Mouse (Mus musculus) activated CD4-positive, CD25-positive, alpha-beta regulatory T cell, adult 4 months (primary cell): ENCODE results near the gene Hist1h2ag. TPM values are rescaled to one million over a fixed set of nuclear protein-coding genes. Genes with fewer than 3 reads are reported as not detected.

Experiments
- ATAC-seq: one replicate; pipeline ENCODE4 v1.8.0; 2017
- polyA plus RNA-seq, 2 experiments: library from polyadenylated mRNA; unstranded; fragments of 100-300 nt; shearing (Covaris generic); gene quantifications; one replicate each; pipeline ENCODE4 v1.2.1; 2017

Gene Hist1h2ag
- polyA plus RNA-seq, 2 experiments from 2014 or later: not detected

- no peak for ATAC-seq
Measured at GRCm38 (mm10) chr13:22036986-22037385, 5.8 kb downstream of the Hist1h2ag start.

- ATAC-seq: no peak
Measured at GRCm38 (mm10) chr13:22036149-22036956, 6.4 kb downstream of the Hist1h2ag start.

DNA sequence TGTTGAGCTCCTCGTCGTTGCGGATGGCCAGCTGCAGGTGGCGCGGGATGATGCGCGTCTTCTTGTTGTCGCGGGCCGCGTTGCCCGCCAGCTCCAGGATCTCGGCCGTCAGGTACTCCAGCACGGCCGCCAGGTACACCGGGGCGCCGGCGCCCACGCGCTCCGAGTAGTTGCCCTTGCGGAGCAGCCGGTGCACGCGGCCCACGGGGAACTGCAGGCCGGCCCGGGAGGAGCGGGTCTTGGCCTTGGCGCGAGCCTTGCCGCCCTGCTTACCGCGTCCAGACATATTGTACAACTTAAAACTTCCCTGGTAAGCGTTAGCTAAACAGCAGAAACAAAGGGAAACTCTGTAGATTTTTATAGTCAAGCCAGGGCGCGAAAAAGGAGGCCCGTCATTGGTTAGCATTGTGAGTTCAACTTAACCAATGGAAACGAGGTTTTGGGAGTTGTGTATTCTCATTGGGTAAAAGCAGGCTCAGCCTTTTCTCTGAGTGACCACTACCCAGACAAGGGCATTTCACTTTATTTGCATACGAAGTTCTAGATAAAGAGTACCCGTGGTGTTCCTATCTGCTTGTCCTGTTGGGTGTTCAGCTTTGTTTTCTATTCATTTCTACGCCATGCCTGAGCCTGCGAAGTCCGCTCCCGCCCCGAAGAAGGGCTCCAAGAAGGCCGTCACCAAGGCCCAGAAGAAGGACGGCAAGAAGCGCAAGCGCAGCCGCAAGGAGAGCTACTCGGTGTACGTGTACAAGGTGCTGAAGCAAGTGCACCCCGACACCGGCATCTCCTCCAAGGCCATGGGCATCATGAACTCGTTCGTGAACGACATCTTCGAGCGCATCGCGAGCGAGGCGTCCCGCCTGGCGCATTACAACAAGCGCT lies 7.2 kb downstream of the Hist1h2ag start, which contains the start of the genes Hist1h2ah and Hist1h2bk:
Gene Hist1h2ah (minus strand): TSS at position 302 of the 882 bp plus-strand sequence.
Gene Hist1h2bk (plus strand): TSS at position 604 of the 882 bp plus-strand sequence.
- ATAC-seq: peak; percentile 100

- ATAC-seq: no peak
Measured at GRCm38 (mm10) chr13:22034443-22035266, 8.1 kb downstream of the Hist1h2ag start.

- no peak for ATAC-seq
Measured at GRCm38 (mm10) chr13:22033741-22034442, 8.9 kb downstream of the Hist1h2ag start.

DNA sequence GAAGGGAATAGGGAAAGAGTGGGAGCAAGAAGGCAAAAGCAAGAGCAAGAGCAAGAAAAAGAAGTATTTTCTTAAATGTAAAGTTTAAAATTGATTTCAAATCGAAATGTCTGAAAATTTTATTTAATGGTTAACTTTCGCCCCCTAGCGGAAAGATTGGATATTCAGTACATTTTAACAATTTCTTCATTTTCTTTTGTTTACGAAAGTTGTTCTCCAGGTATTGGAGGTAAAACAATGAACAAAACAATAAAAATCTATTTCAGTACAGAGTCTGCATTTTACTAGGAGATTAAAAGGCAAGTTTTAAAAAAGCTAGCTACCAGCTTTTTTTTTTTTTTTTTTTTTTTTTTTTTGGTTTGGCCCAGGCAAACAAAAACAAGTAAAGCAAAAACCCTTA lies 12.3 kb downstream of the Hist1h2ag start:
- ATAC-seq: no peak

DNA sequence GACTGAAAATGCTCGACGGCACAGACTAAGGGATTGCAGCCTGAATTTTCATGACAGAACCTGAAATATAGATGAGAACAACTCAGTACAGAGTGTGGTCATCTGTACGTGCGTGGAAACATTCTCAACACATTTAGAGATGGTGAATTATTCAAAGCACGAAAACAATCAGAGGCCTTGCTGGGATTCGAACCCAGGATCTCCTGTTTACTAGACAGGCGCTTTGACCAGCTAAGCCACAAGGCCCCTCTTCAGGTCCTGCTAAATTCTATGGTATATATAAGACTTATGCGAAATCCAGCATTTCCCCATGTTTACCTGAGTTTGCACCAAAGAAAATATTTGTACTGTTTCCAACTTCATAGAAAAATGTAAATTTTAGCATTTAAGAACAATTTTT lies 12.8 kb downstream of the Hist1h2ag start:
- no peak for ATAC-seq

DNA sequence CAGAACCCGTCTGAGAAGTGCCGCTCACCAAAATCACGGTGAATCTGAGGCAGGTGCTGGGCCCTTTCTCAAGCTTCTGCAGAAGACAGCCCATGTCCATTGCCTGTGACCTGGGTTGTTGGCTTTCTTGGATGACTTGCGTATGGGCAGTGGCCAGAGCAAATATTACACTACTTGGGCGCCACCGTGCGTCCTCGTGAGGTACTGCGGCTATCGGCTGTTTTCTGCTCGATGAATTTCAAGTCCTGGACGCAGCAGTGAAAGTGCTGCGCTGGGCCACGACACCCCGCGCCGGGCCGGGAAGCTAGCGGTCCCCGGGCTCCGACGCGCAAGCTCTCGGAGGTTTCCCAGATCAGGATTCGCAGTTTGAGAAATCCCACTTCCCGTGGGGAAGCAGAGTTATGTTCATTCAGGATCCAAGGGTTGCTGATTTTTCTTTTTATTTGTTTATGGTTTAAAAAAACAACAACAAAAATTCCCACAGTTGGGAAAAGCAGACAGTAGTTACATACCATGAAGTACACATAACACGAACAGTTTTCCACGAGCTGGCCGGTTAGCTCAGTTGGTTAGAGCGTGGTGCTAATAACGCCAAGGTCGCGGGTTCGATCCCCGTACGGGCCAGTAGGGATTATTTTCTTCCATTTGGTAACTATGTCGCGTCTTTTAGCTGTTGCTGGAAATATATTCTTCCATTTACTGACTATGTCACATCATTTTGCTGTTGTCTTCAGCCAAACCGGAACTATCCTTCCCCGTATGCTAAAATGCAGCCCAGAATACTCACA lies 13.9 kb downstream of the Hist1h2ag start:
- ATAC-seq: peak; percentile 78

GRCm38 (mm10) chr13:22026058-22027031 lies 16.4 kb downstream of the Hist1h2ag start:
- peak; percentile 64 for ATAC-seq

GRCm38 (mm10) chr13:22022241-22022640 lies 20.5 kb downstream of the Hist1h2ag start:
- peak; percentile 33 for ATAC-seq

- no peak for ATAC-seq
Measured at GRCm38 (mm10) chr13:22021581-22021980, 21.2 kb downstream of the Hist1h2ag start.

DNA sequence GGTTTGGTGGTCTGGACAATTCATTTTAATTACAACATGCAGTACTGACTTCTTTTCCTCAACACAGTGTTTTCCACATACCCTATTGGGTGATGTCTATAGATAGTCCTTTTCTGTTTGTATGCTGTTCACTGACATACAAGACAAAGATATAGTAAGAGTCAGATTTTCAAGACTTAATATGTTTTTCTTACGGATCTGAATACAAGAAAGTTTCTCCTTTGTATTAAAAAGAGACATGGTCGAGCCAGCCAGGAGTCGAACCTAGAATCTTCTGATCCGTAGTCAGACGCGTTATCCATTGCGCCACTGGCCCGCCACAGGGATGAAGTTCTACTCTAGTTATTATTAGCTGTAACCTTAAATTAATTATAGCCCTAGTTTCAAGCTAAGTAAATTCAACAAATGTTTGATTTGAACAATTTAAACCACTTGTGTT lies 21.8 kb downstream of the Hist1h2ag start:
- ATAC-seq: peak; percentile 22

GRCm38 (mm10) chr13:22019934-22020835 lies 22.6 kb downstream of the Hist1h2ag start:
- ATAC-seq: peak; percentile 40

DNA sequence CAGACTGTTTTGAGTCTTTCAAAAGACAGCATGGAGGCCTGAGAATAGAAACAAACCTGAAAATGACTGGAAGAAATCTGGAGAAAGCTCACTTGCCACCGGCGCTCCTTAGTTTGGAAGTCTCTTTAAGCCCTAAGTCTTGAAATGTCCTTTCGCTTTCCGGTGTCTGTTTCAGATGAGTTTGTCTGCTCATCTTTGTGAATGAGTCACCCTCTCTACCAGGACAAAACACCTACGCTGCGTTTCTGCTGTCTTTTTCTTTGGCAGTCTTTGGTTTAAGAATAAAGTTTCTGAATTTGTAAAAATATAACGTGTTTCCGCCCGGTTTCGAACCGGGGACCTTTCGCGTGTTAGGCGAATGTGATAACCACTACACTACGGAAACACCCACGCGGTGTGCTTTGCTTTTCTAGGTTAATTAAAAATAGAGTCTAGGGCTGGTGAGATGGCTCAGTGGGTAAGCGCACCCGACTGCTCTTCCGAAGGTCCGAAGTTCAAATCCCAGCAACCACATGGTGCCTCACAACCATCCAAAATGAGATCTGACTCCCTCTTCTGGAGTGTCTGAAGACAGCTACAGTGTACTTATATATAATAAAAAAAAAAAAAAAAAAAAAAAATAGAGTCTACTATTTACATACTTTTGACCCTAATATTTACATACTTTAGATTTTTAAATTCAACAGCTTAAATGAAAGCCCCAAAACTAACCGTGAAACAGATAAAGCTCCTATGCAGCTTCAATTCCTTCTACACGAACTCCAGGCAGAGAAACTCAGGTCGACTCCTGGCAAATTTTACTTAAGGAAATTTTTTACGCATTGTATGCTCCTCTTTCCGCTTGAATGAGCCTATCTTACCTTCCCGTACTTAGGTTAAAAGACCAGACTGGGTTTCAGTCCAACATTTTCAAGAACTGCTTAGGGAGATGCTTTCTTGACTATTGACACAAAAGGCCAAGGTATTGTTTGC lies 27.0 kb downstream of the Hist1h2ag start:
- ATAC-seq: peak; percentile 84

GRCm38 (mm10) chr13:22014411-22014845 lies 28.3 kb downstream of the Hist1h2ag start:
- no peak for ATAC-seq

GRCm38 (mm10) chr13:22013716-22014115 lies 29.0 kb downstream of the Hist1h2ag start:
- no peak for ATAC-seq

DNA sequence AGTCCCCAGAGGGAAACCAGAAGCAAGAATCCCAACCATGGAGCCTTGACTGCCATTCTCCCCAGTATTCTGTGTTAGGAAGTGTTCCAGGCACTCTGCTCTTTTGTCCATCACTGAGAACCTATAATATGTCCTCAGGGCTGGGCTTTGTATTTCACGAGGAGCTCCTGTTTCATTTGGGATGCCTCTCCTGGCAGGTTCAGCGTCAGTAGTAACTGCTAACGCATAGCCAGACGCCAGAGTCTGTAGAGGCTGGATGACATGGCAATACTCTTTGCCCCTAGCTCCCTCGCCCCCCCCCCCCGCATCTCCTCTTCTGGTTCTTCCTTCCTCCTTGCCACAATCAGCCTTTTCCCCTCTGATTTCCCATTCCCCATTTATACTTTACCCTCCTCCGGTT lies 33.1 kb downstream of the Hist1h2ag start, which contains the start of gene Prss16:
Gene Prss16 (minus strand): TSS at position 101 of the 400 bp plus-strand sequence.
- no peak for ATAC-seq
